Mouse (Mus musculus) myocyte (in vitro differentiated cells): ENCODE measurements at regions not wholly inside any gene's neighbourhood (a gene's known extent, or its start where the extent isn't known, plus 50 kb on each side); places are given as distances from the start of the nearest gene placed in this dataset.

Experiments used
- H3K27me3 ChIP-seq: one replicate; pipeline ENCODE4 v1.6.1; 2011; ENCODE audit not compliant: control insufficient read depth, insufficient read depth, insufficient read length
- H3K36me3 ChIP-seq: one replicate; pipeline ENCODE4 v1.6.1; 2011; ENCODE audit not compliant: control insufficient read depth, insufficient read depth
- H3K4me2 ChIP-seq: one replicate; pipeline ENCODE4 v1.6.1; 2011; ENCODE audit warnings: low read depth, control low read depth
- H3K4me3 ChIP-seq: one replicate; pipeline ENCODE4 v1.5.1; 2011; ENCODE audit warnings: mild to moderate bottlenecking, control low read depth, moderate library complexity
- H3K79me2 ChIP-seq: one replicate; pipeline ENCODE4 v1.6.1; 2011; ENCODE audit not compliant: control insufficient read depth, insufficient read depth
- H3ac ChIP-seq: one replicate; pipeline ENCODE4 v1.6.1; 2011; ENCODE audit not compliant: control insufficient read depth, insufficient read length
- CEBPB ChIP-seq: IDR thresholded peaks from 2 replicates; pipeline ENCODE4 v1.6.1; 2011; ENCODE audit warnings: mild to moderate bottlenecking, moderate library complexity; ENCODE audit not compliant: poor library complexity, insufficient read depth, severe bottlenecking
- E2F4 ChIP-seq: IDR thresholded peaks from one replicate; pipeline ENCODE4 v1.6.1; 2011; ENCODE audit warnings: mild to moderate bottlenecking, control low read depth, moderate library complexity; ENCODE audit not compliant: insufficient read depth
- MAX ChIP-seq: IDR thresholded peaks from one replicate; pipeline ENCODE4 v1.6.1; 2011; ENCODE audit warnings: low read depth, mild to moderate bottlenecking, control low read depth
- MYOD1 ChIP-seq, 3 experiments: IDR thresholded peaks; one replicate each; pipeline ENCODE4 v1.6.1; 2011; ENCODE audit warnings: control low read depth in 2 of 3, low read depth in 2 of 3, mild to moderate bottlenecking in 2 of 3, moderate library complexity in 1 of 3; ENCODE audit not compliant: insufficient read length in 2 of 3, control insufficient read depth in 1 of 3
- MYOG ChIP-seq, 3 experiments: IDR thresholded peaks; one replicate each; pipeline ENCODE4 v1.6.1; 2011; ENCODE audit warnings: control low read depth in 2 of 3, low read depth in 2 of 3, mild to moderate bottlenecking in 2 of 3; ENCODE audit not compliant: insufficient read length in 2 of 3, control insufficient read depth in 1 of 3, insufficient read depth in 1 of 3
- POLR2A ChIP-seq: IDR thresholded peaks from one replicate; pipeline ENCODE4 v1.6.1; 2011; ENCODE audit warnings: low read depth, mild to moderate bottlenecking, control low read depth, moderate library complexity; ENCODE audit not compliant: insufficient read length
- POLR2AphosphoS2 ChIP-seq: IDR thresholded peaks from one replicate; pipeline ENCODE4 v1.6.1; 2011; ENCODE audit warnings: low read depth, control low read depth; ENCODE audit not compliant: insufficient read length
- REST ChIP-seq: IDR thresholded peaks from one replicate; pipeline ENCODE4 v1.6.1; 2011; ENCODE audit warnings: mild to moderate bottlenecking, control low read depth, moderate library complexity; ENCODE audit not compliant: insufficient read depth, insufficient read length
- SRF ChIP-seq: IDR thresholded peaks from one replicate; pipeline ENCODE4 v1.6.1; 2011; ENCODE audit warnings: low read depth; ENCODE audit not compliant: control insufficient read depth, insufficient read length
- TCF12 ChIP-seq: IDR thresholded peaks from one replicate; pipeline ENCODE4 v1.6.1; 2011; ENCODE audit warnings: mild to moderate bottlenecking, control low read depth; ENCODE audit not compliant: poor library complexity, insufficient read depth, severe bottlenecking
- TCF3 ChIP-seq: IDR thresholded peaks from one replicate; pipeline ENCODE4 v1.6.1; 2011; ENCODE audit warnings: low read depth, control low read depth; ENCODE audit not compliant: insufficient read length
- USF1 ChIP-seq: IDR thresholded peaks from one replicate; pipeline ENCODE4 v1.6.1; 2011; ENCODE audit warnings: low read depth, mild to moderate bottlenecking, control low read depth, moderate library complexity

DNA sequence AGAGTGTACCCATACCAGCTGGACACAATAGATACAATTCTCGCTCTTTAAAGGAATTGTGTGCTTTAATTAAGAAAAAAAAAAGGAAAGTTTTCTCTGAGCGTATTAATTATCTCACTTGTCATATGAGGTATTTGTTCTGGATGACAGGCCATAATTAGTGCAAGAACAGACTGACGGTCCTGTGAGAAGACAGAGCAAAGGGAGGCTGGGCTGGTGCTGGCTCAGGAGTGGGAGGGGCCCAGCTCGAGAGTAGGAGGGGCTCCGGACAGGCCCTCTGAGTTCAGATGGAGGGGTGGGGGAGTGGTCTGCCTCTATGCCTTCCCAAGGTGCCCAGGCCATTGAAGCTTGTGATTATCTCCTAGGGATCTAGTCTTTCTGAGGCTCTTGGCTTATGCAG lies 591.5 kb upstream of the Fam19a5 start:
- Histone ChIP-seq H3K4me3 (no peak overlapping the region), H3K36me3 (no peaks in the 10 kb centered on the region), H3K79me2 (no peaks in the 10 kb centered on the region), H3K27me3 (no peaks in the 10 kb centered on the region), H3K4me2 (no peak overlapping the region), H3ac (no peak overlapping the region)
- TF ChIP-seq POLR2AphosphoS2 (no peak), POLR2A (no peak), MYOG (IDR thresholded peaks at IDR 0.05; ENCODE audit: control insufficient read depth in 1 of 3, insufficient read depth in 1 of 3, insufficient read length in 2 of 3, low read depth in 2 of 3) (no peak), E2F4 (no peak), MYOD1 (IDR thresholded peaks at IDR 0.05; ENCODE audit: control insufficient read depth in 1 of 3, insufficient read length in 2 of 3, low read depth in 2 of 3) (no peak), USF1 (no peak), SRF (no peak), CEBPB (no peak)

DNA sequence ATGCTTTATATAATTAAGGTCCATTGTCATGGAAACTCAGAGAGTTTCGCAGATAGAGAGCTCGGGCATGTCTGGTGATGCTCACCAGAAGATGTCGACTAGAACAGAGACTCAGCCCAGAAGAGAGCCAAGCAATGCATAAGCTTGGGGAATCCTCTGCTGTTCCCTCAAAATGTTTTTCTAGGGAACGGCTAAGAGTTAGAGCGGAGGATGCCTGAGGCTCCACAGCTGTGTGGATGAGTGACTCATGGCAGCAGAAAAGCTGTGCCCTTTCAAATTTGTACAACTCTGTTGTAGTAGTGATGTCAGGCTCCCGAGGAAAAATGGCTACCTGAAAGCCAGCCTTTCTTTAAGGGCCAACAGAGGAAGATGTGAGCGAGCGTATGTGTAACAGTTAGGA lies 586.2 kb upstream of the Fam19a5 start:
- TF ChIP-seq REST = no peak
- TF ChIP-seq USF1 = no peak
- TF ChIP-seq TCF12 = no peak
- TF ChIP-seq POLR2AphosphoS2 = no peak
- TF ChIP-seq MYOD1 (IDR thresholded peaks at IDR 0.05; ENCODE audit: control insufficient read depth in 1 of 3, insufficient read length in 2 of 3, low read depth in 2 of 3) = no peak
- no peak for TF ChIP-seq MYOG (IDR thresholded peaks at IDR 0.05; ENCODE audit: control insufficient read depth in 1 of 3, insufficient read depth in 1 of 3, insufficient read length in 2 of 3, low read depth in 2 of 3)
- TF ChIP-seq TCF3 = no peak
- TF ChIP-seq CEBPB = no peak
- no peak for TF ChIP-seq E2F4
- TF ChIP-seq POLR2A = no peak
- no peak for TF ChIP-seq SRF
- TF ChIP-seq MAX = no peak
- Histone ChIP-seq H3K4me3 (no peak overlapping the region), H3K79me2 (no peaks in the 10 kb centered on the region), H3K4me2 (no peak overlapping the region), H3K27me3 (no peaks in the 10 kb centered on the region), H3K36me3 (no peaks in the 10 kb centered on the region), H3ac (no peak overlapping the region)

DNA sequence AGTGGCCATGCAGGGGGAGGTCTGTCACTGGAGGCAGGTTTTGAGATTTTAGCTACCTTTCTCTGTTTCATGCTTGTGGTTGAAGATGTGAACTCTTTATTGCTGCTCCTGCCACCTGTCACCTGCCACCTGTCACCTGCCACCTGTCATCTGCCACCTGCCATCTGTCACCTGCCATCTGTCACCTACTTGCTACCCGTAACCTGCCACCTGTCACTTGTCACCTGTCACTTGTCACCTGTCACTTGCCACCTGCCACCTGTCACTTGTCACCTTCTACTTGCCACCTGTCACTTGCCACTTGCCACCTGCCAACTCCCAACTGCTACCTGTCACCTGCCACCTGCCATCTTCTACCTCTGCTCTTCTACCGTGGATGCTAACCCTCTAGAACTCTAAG lies 581.2 kb upstream of the Fam19a5 start:
- no peaks in the 10 kb centered on the region for H3K36me3 ChIP-seq
- no peak overlapping the region for H3K4me2 ChIP-seq
- no peaks in the 10 kb centered on the region for H3K27me3 ChIP-seq
- no peak overlapping the region for H3K4me3 ChIP-seq
- TF ChIP-seq CEBPB = no peak
- no peak for TF ChIP-seq MAX
- no peak overlapping the region for H3ac ChIP-seq
- H3K79me2 ChIP-seq = no peaks in the 10 kb centered on the region

DNA sequence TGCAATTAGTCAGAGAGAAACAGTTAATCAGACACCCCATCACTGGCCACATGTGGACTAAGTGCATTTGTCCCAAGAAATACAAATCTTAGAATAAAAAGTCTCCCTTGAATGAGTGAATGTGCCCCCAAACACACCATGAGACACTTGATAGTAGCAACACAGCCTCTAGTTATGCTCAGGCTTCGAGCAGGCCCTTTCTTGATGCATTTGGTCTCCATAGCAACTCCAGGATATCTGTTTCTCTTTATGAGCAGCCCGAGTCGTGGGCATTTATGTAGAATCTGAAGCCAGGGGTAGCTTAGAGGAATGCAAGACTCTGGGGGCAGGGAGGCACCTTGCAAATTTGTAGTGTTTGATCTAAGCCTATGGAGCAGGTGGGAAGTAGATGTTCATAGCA lies 580.6 kb upstream of the Fam19a5 start:
- no peaks in the 10 kb centered on the region for H3K36me3 ChIP-seq
- no peak overlapping the region for H3K4me3 ChIP-seq
- H3ac ChIP-seq = no peak overlapping the region
- TF ChIP-seq TCF12 = no peak
- no peak for TF ChIP-seq USF1
- no peak for TF ChIP-seq TCF3
- no peak for TF ChIP-seq SRF
- no peak for TF ChIP-seq CEBPB
- no peak for TF ChIP-seq MYOD1 (IDR thresholded peaks at IDR 0.05; ENCODE audit: control insufficient read depth in 1 of 3, insufficient read length in 2 of 3, low read depth in 2 of 3)
- TF ChIP-seq POLR2A = no peak
- no peak for TF ChIP-seq MAX
- TF ChIP-seq E2F4 = no peak
- no peak for TF ChIP-seq POLR2AphosphoS2
- no peak for TF ChIP-seq REST
- TF ChIP-seq MYOG (IDR thresholded peaks at IDR 0.05; ENCODE audit: control insufficient read depth in 1 of 3, insufficient read depth in 1 of 3, insufficient read length in 2 of 3, low read depth in 2 of 3) = no peak
- no peaks in the 10 kb centered on the region for H3K79me2 ChIP-seq
- H3K27me3 ChIP-seq = no peaks in the 10 kb centered on the region
- H3K4me2 ChIP-seq = no peak overlapping the region

DNA sequence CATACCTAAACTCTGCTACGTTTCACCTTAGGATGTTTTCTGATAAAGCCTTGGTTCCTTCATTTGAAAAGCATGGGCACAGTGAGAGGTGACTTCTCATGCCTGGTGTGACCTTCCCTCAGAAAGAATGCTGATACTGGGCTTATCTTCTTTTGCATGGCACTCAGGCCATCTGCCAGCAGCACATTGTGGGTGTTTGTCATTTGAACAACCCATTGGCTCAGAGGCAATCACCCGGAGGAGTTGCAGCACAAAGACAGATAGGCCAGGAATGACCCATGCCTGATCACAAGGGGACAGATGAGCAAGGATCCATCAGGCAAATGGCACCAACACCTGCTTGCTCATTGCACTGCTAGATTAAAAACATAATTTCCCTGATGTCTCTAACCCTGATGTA lies 572.7 kb upstream of the Fam19a5 start:
- Histone ChIP-seq H3K4me2 (no peak overlapping the region), H3K36me3 (no peaks in the 10 kb centered on the region), H3K4me3 (no peak overlapping the region), H3K27me3 (no peaks in the 10 kb centered on the region), H3K79me2 (no peaks in the 10 kb centered on the region), H3ac (no peak overlapping the region)
- TF ChIP-seq POLR2AphosphoS2 (no peak), MAX (no peak), TCF12 (no peak), E2F4 (no peak), USF1 (no peak), SRF (no peak), POLR2A (no peak), MYOG (IDR thresholded peaks at IDR 0.05; ENCODE audit: control insufficient read depth in 1 of 3, insufficient read depth in 1 of 3, insufficient read length in 2 of 3, low read depth in 2 of 3) (no peak), TCF3 (no peak), CEBPB (no peak), MYOD1 (IDR thresholded peaks at IDR 0.05; ENCODE audit: control insufficient read depth in 1 of 3, insufficient read length in 2 of 3, low read depth in 2 of 3) (no peak), REST (no peak)
